Mouse (Mus musculus): ENCODE data around the gene Soga1. TPM values are rescaled to one million over a fixed set of nuclear protein-coding genes. Genes with fewer than 3 reads are reported as not detected.
A peak's percentile ranks its signal among the peaks of the same experiment; 100 is the strongest.

The Soga1 gene
- total and polyA plus RNA-seq, 2 experiments from 2014 or later, result 1.1 to 21.0 TPM

DNA sequence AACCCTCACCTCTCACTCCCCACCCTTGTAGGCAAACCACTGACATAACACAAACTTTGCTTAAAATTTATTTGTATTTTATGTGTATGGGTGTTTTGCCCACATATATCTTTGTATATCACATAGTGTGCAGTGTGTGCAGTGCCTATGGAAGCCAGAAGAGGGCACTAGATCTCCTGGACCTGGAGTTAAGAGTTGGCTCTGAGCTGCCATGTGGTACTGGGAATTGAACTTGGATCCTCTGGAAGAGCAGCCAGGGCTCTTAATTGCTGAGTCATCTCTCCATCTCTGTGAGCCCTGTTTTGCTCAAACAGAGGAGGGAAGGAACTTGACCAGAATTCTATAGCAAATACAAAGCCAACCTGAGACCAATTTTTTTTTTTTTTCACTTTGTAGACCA, 35.1 kb downstream of the Soga1 start:
- ATAC-seq (ENCODE audit: insufficient read depth, low read depth) (no peak), DNase-seq (ENCODE audit: low spot score) (no peak)
- H3K4me2 ChIP-seq (ENCODE audit: low read depth, low read length), result no peak overlapping the region
- H3K4me1 ChIP-seq (ENCODE audit: control insufficient read depth, insufficient read depth), result no peaks in the 10 kb centered on the region
- H3K9me3 ChIP-seq (replicated peaks; ENCODE audit: control insufficient read depth, low read length), result no peaks in the 10 kb centered on the region
- H3K4me3 ChIP-seq (ENCODE audit: low read depth, low read length), result no peak overlapping the region
- no peak overlapping the region for H3K9ac ChIP-seq (replicated peaks; ENCODE audit: low read depth, low read length)
- no peaks in the 10 kb centered on the region for H3K27me3 ChIP-seq (ENCODE audit: control insufficient read depth, insufficient read depth, low read length)
- H3K36me3 ChIP-seq (replicated peaks; ENCODE audit: control insufficient read depth, insufficient read depth, low read length), result peaks cover 56% of the 10 kb centered on the region
- TF ChIP-seq CTCF (IDR thresholded peaks at IDR 0.05; ENCODE audit: low read depth), result peak; percentile 47
- no peak for TF ChIP-seq EP300 (IDR thresholded peaks at IDR 0.05; ENCODE audit: low read depth)
- no peak overlapping the region for H3K27ac ChIP-seq (ENCODE audit: low read depth)

DNA sequence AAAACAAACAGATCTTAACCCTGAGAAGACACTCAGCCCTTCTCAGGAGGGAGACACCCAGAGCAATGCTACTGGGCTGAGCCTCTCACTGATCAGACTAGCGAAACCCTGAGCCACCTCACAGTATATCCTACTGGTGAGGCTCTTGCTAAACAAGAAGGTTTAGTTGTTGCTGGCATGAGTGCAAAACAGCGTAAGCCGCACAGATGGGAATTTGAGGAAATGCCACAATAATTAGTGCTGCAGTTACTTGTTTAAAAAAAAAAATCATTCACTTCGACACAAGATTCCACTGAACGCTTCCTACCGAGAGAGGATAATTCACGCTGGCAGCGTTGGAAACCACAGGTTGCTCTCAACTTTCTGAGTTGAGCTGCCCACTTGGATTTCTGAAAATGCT, 35.5 kb downstream of the Soga1 start:
- Histone ChIP-seq H3K4me3 (ENCODE audit: low read depth, low read length) (no peak overlapping the region), H3K36me3 (replicated peaks; ENCODE audit: control insufficient read depth, insufficient read depth, low read length) (peaks cover 56% of the 10 kb centered on the region)
- 86% methylated on average over 8 of the region's 8 CpGs for WGBS

DNA sequence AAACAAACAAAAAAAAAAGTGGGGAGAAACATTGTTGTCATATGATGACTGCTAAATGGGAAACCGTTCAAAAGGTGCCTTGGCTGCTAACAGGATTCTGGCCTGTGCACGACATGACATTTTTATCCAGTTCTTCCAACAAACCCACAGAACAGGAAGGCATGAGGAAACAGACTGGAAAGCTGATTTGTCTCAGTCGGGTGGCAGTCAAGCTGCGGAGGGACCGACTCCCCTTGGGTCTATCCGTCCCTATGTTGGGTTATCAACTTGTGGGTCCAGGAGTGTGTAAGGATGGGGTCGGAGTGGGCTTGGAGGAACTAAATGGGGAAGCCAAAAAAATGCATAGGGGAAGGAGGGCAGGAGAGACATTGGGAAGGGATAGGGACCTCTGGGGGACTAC, 37.6 kb downstream of the Soga1 start:
- Histone ChIP-seq H3K9me3 (replicated peaks; ENCODE audit: control insufficient read depth, low read length) (no peaks in the 10 kb centered on the region), H3K9ac (replicated peaks; ENCODE audit: low read depth, low read length) (no peak overlapping the region), H3K27ac (ENCODE audit: low read depth) (no peak overlapping the region), H3K4me2 (ENCODE audit: low read depth, low read length) (no peak overlapping the region), H3K36me3 (replicated peaks; ENCODE audit: control insufficient read depth, insufficient read depth, low read length) (peaks cover 69% of the 10 kb centered on the region), H3K4me3 (ENCODE audit: low read depth, low read length) (no peak overlapping the region), H3K27me3 (ENCODE audit: control insufficient read depth, insufficient read depth, low read length) (no peaks in the 10 kb centered on the region), H3K4me1 (ENCODE audit: control insufficient read depth, insufficient read depth) (no peaks in the 10 kb centered on the region)
- TF ChIP-seq CTCF (IDR thresholded peaks at IDR 0.05; ENCODE audit: low read depth) (no peak), EP300 (IDR thresholded peaks at IDR 0.05; ENCODE audit: low read depth) (no peak)
- 69% methylated on average over 7 of the region's 7 CpGs for WGBS
- ATAC-seq (ENCODE audit: insufficient read depth, low read depth) (no peak), DNase-seq (ENCODE audit: low spot score) (no peak)

More for the DNA sequence above, 35.5 kb downstream of the Soga1 start:
- no peaks in the 10 kb centered on the region for H3K4me1 ChIP-seq (ENCODE audit: control insufficient read depth, insufficient read depth)
- no peaks in the 10 kb centered on the region for H3K9me3 ChIP-seq (replicated peaks; ENCODE audit: control insufficient read depth, low read length)
- no peak overlapping the region for H3K9ac ChIP-seq (replicated peaks; ENCODE audit: low read depth, low read length)
- H3K4me2 ChIP-seq (ENCODE audit: low read depth, low read length), result no peak overlapping the region
- no peak overlapping the region for H3K27ac ChIP-seq (ENCODE audit: low read depth)
- DNase-seq (ENCODE audit: low spot score) (no peak), ATAC-seq (ENCODE audit: insufficient read depth, low read depth) (no peak)
- no peaks in the 10 kb centered on the region for H3K27me3 ChIP-seq (ENCODE audit: control insufficient read depth, insufficient read depth, low read length)
- TF ChIP-seq CTCF (IDR thresholded peaks at IDR 0.05; ENCODE audit: low read depth) (no peak), EP300 (IDR thresholded peaks at IDR 0.05; ENCODE audit: low read depth) (no peak)

DNA sequence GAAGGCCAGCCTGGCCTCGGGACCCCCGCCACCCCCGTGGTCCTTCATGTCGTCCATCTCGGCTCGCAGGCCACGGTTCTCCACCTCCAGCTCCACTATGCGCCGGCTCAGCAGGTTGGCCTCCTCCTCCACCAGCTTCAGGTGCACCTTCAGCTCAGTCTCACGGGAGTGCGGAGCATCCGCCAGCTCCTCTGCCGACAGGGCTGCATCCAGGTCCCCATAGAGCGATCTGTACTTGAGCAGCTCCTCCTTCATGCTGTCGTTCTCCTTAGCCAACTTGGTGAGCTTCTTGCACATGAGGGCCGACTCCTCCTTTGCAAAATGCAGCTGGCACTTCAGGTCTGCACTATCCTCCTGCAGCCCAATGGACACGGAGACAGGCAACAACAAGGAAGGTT, 38.4 kb downstream of the Soga1 start:
- ATAC-seq (ENCODE audit: insufficient read depth, low read depth) (no peak), DNase-seq (ENCODE audit: low spot score) (no peak)
- TF ChIP-seq EP300 (IDR thresholded peaks at IDR 0.05; ENCODE audit: low read depth) (no peak), CTCF (IDR thresholded peaks at IDR 0.05; ENCODE audit: low read depth) (no peak)
- no peak overlapping the region for H3K9ac ChIP-seq (replicated peaks; ENCODE audit: low read depth, low read length)
- H3K36me3 ChIP-seq (replicated peaks; ENCODE audit: control insufficient read depth, insufficient read depth, low read length), result peaks cover 68% of the 10 kb centered on the region
- H3K4me3 ChIP-seq (ENCODE audit: low read depth, low read length), result no peak overlapping the region
- H3K27ac ChIP-seq (ENCODE audit: low read depth), result no peak overlapping the region
- H3K4me1 ChIP-seq (ENCODE audit: control insufficient read depth, insufficient read depth), result no peaks in the 10 kb centered on the region
- H3K27me3 ChIP-seq (ENCODE audit: control insufficient read depth, insufficient read depth, low read length), result no peaks in the 10 kb centered on the region
- no peak overlapping the region for H3K4me2 ChIP-seq (ENCODE audit: low read depth, low read length)
- H3K9me3 ChIP-seq (replicated peaks; ENCODE audit: control insufficient read depth, low read length), result no peaks in the 10 kb centered on the region
- 81% methylated on average over 17 of the region's 17 CpGs for WGBS

DNA sequence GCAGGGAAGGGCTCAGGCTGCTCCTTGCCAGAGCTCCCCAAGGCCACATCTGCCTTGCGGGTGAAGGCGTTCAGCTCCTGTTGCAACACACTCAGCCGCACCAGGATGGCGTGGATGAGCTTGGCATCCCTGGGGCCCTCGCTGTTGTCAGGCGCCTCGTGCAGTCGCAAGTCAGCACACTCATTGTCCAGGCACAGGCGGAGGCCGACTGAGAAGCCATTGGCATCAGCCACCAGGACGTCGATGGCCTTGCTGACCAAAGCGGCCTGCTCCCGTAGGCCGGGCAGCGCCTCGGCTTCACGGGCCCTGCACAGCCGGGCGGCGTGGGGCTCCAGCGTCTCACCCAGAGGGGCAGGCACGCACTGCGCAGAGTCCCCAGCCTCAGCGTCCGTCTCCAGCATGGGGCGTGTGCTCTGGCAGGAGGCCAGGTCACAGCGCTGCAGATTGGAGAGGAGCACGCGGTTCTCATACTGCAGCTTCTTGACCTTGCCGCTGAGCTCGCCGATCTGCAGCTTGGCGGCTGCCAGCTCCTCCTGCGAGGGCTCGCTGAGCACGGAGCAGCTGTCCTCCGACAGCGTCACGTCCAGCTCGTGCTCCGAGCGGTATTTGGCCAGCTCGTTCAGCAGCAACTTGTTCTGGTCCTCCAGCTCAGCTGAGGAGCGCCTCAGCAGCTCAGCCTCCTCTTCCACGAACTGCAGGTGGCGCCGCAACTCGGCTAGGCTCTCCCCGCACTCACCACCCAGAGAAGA, 39.0 kb downstream of the Soga1 start:
- Histone ChIP-seq H3K27ac (ENCODE audit: low read depth) (no peak overlapping the region), H3K27me3 (ENCODE audit: control insufficient read depth, insufficient read depth, low read length) (no peaks in the 10 kb centered on the region), H3K36me3 (replicated peaks; ENCODE audit: control insufficient read depth, insufficient read depth, low read length) (peaks cover 68% of the 10 kb centered on the region), H3K4me2 (ENCODE audit: low read depth, low read length) (no peak overlapping the region), H3K4me1 (ENCODE audit: control insufficient read depth, insufficient read depth) (no peaks in the 10 kb centered on the region), H3K9me3 (replicated peaks; ENCODE audit: control insufficient read depth, low read length) (no peaks in the 10 kb centered on the region), H3K4me3 (ENCODE audit: low read depth, low read length) (no peak overlapping the region), H3K9ac (replicated peaks; ENCODE audit: low read depth, low read length) (no peak overlapping the region)
- 75% methylated on average over 50 of the region's 50 CpGs for WGBS
- TF ChIP-seq EP300 (IDR thresholded peaks at IDR 0.05; ENCODE audit: low read depth) (no peak), CTCF (IDR thresholded peaks at IDR 0.05; ENCODE audit: low read depth) (peak; percentile 23)
- no peak for DNase-seq (ENCODE audit: low spot score)
- ATAC-seq (ENCODE audit: insufficient read depth, low read depth), result peak; percentile 53

DNA sequence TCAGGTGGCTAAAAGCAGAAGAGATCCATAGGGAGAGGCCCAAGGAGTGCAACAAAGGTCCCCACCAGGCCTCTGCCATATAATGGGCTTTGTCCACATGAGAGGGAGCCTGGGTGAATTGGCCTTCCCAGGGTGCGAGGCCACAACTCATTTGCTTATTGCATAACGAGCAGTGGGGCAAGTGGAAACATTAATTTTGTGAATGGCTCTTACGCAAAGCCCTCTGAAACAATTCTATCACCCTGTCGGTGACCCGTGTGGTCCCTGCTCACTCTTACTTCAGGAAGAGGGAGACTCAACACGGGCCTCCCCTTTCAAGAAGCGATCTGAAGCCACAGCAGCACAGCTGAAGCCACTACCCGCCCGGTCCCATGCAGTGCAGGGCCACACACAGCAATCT, 41.8 kb downstream of the Soga1 start:
- TF ChIP-seq CTCF (IDR thresholded peaks at IDR 0.05; ENCODE audit: low read depth) (no peak), EP300 (IDR thresholded peaks at IDR 0.05; ENCODE audit: low read depth) (no peak)
- H3K4me3 ChIP-seq (ENCODE audit: low read depth, low read length), result no peak overlapping the region
- H3K36me3 ChIP-seq (replicated peaks; ENCODE audit: control insufficient read depth, insufficient read depth, low read length), result peaks cover 83% of the 10 kb centered on the region
- H3K27ac ChIP-seq (ENCODE audit: low read depth), result no peak overlapping the region
- no peaks in the 10 kb centered on the region for H3K27me3 ChIP-seq (ENCODE audit: control insufficient read depth, insufficient read depth, low read length)
- 92% methylated on average over 9 of the region's 9 CpGs for WGBS
- H3K4me1 ChIP-seq (ENCODE audit: control insufficient read depth, insufficient read depth), result no peaks in the 10 kb centered on the region
- DNase-seq (ENCODE audit: low spot score) (no peak), ATAC-seq (ENCODE audit: insufficient read depth, low read depth) (no peak)
- no peak overlapping the region for H3K9ac ChIP-seq (replicated peaks; ENCODE audit: low read depth, low read length)
- H3K9me3 ChIP-seq (replicated peaks; ENCODE audit: control insufficient read depth, low read length), result no peaks in the 10 kb centered on the region
- no peak overlapping the region for H3K4me2 ChIP-seq (ENCODE audit: low read depth, low read length)
